Mouse (Mus musculus) cerebellum, adult 8-10 months (tissue): ENCODE data around the gene Isy1.
A peak's percentile ranks its signal among the peaks of the same experiment; 100 is the strongest.

Experiments
- DNase-seq: peaks from one replicate; pipeline ENCODE4 v3.0.0; 2022

The Isy1 gene

DNA sequence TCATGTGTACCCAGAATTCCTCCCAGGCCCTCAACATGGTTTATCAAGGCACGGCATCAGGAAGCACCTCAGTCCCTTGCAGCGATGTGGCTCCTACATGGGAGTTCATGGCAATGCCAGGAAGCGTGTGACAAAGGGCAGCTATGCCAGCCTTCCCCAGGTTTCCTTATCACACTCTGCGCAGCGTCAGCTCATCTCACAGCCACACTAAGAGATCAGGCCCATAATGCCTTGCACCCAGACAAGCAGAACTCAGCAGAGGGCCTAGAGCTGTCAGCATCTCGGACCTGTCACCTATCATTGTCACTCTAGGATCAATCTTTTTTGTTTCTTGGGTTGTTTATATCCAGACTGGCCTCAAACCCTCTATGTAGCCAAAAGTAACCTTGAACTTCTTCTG is 39.0 kb downstream of the Isy1 start:
- DNase-seq: no peak

DNA sequence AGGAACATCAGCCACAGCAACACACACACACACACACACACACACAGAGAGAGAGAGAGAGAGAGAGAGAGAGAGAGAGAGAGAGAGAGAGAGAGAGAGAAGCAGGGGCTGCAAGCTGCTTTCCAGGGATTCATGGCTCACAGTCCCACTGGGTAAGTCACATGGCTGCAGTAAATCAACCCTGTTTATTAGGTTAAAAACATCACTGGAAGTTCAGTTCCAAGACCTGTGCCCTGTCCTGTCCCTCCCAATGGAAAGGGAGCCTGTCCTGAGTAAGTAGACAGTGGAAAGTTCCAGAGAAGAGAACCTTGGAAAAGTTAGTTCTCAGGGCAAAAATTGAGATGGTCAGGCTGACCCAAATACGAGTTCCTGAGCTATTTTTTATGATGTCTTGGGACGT is 41.3 kb downstream of the Isy1 start:
- DNase-seq: no peak

DNA sequence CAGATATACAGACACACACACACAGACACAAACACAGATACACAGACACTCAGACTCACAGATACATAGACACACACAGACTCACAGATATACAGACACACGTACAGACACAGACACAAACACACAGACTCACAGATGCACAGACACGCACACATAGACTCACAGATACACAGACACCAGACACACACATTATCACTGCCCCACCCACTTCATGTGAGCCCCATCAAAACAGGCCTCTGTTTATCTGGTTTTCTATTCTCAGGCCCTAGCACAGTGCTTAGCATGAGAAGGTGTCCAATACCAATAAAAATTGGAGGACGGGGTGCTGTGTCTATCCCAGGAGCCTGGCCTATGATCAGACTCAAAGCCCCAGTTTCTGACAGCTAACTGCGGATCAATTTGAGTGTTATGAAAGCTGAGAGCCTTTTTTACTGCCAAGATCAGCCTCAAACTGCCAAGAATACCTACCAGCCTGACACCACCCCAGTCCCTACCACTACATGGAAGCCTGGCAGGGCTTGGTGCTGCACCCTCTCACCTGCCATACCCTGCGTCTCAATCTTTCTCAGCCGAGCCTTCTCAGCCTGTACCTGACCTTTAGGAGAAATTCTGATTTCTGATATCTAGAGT is 42.2 kb downstream of the Isy1 start:
- DNase-seq: no peak

DNA sequence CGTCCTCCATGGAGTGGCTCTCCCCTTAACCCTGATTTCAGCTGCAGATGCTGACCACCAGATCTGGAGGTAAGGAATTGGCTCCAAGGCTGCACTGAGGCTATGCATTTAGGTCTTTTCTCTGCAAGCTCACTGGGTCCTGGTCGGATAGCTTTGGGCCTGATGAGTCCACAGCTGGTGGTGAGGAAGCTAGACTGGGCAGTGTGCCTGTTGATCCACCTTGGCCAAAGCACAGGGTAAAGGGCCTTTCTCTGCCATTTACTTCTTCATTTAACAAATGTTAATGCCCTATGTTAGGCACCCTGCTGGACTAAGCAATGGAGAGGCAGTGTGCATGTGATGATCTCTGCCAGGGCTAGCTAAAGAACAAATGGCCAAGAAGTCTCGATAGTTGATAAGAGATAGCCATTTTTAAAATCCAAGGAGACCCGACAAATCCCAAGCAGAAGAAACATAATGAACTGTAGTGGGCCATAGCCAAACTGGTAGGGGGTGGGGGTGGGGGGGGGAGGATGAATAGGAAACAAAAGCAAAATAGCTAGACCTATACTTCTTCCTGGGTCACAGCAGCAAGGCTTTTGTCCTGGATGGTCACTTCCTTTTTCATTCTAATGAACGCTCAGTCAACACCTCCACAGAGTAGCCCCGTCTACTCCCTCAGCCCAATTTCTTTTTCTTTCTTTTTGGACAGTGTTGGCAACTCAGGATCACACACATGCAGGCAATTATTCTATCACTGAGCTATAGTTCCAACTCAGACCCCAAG is 43.0 kb downstream of the Isy1 start:
- DNase-seq: peak; percentile 59

DNA sequence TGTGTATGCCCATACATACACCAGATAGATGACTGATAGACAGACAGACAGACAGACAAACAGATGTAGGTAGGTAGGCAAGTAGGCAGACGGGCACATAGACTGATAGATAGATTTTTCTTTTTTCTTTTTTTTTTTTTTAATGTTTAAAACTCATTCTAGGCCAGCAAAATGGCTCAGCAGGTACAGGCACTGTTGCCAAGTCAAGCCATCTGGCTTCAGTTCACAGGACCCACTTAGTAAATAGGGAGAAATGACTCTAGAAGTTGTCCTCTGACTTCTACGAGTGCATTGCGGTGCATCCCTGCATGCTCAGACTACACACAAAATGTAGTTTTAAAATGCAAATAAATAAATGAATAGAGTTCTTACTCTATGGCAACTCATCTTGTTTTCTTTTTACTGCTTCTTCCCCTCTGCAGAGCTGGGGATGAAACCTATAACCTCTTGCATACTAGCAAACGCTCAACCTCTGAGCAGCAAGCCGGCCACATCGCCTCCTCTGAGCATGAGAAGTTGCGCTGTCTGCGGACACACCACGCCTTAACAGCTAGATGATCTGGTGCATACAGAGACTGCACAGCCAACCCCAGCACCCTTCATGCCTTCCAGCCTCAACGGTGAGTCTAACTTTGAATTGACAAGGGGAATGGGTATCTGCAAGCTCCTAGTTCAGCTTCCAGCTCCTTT is 44.6 kb downstream of the Isy1 start:
- DNase-seq: peak; percentile 79

DNA sequence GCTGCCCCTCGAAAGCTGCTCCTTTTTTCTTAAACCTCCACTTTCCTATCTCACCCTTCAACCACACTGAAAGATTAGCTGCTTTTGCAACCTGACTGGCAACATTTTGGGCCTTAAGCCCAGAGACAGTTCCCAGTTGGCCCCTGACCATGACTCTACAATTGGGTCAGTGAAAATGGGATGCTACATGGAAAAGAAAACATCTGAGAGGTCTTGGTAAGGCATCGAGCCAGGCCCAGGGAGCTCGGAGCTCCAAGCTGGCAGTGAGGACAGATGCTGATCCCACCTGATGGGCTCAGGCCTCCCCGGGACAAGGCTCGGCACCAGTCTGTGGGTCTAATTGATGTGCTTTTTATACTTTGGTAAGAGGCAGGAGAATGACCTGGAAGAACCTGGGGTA is 46.8 kb downstream of the Isy1 start:
- no peak for DNase-seq

DNA sequence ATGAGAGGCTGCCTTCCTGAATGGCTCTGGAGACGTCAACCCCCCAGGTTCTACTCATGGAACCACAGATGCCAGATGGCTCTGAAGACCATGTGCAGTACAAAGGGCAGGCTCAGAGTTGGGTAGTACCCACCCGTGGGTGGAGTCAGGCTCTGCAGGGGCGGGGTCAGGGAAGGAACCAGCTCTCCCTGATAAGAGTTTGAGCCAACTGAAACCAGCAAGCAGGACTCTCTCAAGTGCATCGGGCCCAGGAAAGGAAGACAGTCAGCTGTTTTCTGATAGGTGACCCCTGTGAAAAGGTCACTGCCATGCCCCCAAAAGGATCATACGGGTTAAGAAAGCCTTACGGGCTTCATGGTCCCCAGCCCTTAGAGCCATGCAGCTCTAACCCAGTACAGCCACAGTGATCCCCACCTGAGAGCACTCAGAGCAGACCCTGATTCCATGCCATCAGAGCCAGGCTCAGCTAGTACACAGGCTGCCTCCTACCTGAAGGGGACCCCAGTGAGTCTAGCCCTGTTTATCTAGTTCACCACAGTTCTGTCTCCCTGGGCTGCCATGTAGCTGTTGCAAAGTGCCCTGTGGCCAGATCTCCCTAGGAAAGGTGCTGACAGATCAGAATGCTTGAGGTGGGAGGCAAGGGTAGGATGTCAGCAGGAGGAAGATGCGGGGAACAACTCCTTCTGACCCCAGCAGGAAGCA is 47.7 kb downstream of the Isy1 start:
- no peak for DNase-seq

DNA sequence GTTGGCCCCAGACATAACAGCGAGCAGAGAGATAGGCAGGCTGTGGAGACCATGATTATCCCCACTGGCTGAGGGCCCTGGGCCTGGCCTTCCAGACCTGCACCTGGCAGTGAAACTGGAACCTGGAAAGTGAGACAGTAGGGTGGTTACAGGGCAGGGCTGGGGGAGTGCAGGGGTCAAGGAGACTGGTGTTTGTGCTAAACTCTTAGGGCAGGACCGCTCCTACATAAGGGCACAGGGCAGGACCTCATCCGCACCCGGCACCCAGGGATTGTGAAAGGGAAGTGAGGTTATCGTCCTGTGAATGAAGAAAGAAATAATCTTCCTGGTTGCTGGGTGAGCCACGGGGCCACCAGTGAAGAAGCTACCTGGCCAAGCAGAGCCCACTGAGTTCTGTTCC is 48.8 kb downstream of the Isy1 start:
- DNase-seq: no peak

DNA sequence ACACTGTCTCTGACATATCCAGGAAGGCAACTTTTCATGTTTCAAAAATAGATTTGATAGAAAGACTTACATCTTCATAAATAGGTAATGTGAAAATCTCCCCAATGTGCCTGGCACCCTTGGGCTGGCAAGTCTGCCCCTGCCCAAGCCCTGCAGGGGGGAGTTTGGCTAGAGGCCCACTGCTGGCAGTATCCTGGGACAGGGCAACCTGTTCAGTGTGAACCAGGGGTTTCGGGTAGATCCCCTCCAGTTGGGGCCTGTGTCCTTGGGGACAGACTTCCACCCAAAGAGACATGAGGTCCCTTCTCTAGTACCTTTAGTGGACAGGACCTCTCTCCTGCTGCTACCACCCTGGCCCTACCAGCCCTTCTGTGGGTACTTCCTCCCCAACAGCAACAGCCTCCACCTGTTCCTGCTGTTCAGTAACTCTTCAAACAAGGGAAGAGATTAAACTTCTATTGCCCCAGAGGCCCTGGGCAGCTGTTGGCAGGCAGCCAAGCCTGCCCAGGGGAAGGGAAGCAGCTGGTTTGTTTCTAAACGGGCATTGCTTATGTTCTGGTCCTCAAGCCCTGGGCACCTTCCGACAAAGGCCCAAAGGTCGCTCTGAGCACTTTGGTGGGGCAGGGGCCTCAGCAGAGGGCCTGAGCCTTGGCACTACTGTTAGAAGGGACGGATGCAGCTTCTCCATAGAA is 49.6 kb downstream of the Isy1 start:
- no peak for DNase-seq

DNA sequence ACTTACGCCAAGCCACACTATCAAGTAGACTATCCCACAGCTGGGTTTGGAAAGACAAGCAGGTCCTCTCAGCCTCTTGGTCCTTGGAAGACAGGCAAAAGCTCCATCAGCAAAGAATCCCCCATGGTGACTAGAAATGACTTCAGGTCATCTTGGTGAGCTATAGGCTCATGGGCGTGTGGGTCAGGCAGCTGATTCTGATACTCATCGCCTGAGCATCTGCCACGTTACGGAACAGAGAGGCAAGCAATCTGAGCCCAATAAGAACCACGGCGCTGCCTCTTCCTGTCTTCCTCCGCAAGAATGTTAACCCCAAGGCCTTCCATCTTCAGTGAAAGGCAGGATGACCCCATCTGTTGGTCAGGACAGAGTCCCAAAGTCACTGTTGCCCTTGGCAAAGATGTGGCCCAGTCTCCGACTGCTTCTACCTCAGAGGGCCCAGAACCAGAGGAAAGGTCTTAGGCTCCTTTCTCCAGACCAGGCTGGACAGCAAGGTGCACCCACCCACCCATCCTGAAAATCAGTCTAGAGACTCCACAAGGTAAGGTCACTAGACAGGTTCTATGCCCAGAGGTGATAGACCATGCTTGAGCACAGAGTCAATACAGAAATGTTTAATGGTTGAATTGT is 50.2 kb downstream of the Isy1 start:
- no peak for DNase-seq

DNA sequence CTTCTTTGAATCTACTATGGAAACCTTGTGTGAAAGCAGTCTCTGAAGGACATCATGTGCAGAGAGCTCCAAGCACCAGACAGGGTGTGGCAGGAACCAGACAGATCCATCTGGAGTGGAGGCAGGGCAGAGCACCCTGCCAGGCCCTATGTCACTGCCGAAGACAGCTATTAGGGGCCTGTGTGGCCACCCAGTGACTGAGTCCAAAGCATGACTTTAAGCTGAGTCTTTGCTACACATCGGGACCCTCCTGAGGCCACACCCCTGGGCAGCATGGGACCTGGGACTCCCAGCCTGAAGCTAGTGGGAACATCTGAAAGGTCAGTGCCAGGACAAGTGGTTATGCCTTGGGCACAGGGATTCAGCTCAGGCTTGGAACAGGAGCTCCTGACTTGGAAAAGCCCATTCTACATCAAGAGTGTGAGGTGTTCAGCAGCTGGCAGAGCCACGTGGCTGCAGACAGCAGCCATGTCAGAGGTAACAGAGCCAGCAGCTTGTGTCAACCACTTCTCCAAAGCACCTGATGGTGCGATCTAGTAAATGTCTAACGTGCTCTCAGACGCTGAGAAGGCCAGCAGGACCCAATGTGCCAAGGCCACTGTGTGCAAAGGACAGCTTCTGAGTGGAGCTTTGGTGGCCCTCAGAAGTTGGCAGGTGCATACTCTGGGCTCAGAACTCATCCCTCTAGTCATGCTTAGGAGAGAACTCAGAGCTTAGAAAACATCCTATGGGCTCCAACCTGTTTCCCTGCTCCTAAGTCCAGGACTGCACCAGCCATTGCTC is 51.3 kb downstream of the Isy1 start:
- no peak for DNase-seq

DNA sequence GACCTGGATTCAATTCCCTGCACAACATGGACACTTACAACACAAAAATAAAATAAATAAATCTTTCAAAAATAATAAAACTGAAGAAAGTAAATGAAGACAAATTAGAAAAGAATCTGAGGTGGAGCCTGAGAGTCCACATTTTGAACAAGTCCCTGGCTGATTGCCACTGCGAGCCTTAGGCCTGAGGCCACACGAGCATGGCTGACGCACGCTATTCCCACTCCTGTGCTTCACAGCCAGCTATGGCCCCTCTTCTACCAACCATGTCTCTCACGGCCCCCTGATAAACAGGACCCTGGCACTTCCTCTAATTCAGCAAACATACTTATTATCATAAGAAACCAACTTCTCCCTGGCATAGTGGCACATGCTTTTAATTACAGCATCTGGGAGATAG is 52.0 kb downstream of the Isy1 start:
- DNase-seq: no peak

DNA sequence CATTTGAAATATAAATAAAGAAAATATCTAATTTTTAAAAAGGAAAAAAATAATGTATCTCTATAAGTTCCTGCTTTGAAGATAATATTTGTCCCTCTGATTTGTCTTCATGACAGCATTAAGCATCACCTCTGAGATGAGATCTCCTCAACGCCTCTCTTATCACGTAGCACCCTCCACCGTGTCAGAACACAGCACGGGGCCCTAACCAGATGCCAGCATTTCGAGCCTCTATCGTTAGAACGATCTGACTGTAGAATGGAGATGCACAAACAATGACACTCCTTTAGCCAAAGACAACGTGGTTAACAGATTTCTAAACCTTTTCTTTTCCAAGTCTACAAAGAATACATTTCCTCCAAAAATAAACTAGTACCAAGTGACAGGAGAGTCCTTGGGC is 54.6 kb downstream of the Isy1 start:
- no peak for DNase-seq

DNA sequence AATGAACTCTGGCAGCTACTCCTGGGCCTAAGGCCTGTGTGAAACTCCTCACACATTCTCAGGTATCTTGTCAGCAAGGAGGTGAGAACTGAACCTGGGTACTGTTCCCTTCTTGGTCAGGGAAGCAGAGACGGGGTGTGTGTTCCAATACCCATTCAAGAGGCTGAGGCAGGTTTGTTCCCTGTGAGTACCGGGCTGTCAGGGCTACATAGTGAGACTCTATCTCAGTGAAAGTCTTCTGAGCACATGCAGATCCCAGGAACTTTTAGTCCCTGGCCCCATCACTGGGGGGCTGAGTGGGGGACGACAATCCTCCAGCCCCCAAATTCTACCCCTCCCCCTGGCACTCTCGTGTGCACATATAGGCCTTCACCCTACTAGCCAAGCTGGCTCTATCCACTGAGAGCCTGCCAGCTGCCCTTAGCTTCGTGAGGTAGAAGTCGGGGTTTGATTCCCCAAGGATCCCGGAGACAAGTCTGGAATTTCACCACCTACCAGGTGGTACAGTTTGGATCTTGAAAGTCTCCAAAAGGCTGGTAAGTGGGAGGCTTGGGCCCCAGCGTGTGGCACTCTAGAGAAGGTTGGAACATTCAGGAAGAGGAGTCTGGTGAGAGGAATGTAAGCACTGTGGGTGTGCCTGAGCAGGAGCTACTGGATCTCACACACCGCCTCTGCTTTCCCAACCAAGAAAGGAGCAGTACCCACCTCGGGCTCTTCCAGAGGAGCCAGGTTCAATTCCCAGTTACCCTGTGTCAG is 57.9 kb downstream of the Isy1 start:
- no peak for DNase-seq

DNA sequence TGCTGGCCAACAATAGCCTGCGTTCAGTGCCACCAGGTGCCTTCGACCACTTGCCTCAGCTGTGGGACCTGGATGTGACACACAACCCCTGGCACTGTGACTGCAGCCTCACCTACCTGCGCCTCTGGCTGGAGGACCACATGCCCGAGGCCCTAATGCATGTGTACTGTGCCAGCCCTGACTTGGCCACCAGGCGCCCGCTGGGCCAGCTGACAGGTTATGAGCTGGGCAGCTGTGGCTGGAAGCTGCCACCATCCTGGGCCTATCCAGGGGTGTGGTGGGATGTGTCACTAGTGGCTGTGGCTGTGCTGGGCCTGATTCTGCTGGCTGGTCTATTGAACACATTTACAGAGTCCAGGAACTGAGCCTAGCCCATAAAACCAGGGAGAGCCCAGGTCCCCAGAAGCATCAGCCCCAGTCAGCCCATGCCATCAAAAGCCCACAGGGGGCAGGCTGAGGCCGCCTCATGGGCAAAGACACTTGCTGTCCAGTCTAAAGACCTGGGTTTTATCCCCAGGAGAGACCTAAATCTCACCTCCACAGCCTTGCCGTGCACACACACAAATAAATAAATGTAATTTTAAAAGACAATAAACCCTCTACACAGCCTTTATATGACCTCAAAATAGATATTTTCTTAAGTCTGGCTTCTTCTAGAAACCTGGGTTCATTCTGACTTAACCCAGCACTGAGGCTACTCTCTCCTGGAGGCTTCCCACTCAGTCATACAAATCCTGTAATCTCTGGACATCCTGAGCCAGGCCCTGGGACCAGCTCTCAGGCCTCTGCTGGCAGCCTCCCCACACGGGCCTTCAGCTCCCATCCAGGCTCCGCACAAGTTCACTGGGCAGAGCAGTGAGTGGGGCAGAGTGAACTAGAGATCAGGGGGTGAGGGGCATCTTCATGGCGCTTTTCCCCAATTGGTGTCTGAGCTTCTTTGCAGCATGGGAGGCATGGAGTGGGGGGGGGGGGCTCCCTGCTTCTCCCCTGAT is 59.1 kb downstream of the Isy1 start:
- DNase-seq: no peak

DNA sequence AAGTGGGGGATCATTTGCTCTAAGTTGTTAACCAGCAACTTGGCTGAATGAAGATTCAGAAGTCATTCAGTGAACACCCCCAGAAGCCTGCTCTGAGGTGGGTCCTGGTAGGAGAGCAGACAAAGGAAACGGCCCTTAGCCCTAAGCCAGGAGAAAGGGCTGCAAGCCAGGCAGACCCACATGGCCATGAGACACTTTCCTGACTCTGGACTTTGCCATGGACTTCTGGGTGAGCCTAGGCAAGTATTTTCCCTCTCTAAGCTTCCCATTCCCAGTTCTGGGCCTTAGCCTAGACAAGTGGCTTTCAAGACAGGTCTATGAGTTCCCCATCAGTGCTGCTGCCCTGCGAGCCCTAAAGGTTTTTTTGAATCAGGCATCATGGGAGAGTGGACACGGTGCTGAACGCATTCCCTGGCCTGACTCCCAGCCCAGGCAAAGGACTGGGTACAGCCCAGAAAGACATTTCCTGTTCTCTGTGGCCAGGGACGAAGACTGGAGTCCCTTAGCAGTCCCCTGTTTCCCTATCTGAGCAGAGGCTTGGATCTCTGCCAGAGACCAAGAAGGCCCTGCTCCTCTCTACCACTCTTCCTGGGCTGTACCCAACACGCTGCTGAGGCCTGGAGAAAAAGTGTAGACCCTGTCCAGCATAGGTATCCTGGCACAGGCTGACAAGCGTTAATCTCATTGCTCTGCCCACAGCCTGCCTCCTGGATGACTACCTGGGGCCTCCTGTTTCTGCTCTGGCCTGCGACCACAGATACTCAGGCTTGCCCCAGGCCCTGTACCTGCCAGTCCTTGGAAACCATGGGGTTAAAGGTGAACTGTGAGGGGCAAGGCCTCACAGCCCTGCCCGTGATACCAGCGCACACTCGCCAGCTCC is 60.1 kb downstream of the Isy1 start:
- DNase-seq: no peak

DNA sequence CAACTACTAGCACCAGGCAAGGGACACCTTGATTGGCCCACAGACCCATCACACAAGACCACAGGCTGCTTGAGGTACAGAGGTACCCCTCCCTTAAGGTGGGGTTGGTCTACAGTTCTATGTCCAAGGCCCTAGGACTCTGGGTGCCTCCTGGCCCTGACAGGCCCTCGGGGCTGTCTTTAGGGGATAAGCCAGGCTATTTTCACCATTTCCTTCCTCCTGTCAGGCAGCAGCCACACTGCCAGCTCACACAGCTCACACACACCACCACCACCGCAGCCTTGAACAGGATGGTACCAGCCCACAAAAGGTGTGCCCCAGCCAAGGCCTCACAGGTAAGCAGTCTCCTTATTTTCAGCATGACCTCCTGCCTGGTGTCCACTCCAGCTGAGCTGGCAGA is 60.8 kb downstream of the Isy1 start, which contains the start of gene Gp9:
Gene Gp9 (plus strand): TSS at position 231 of the 400 bp plus-strand sequence.
- no peak for DNase-seq

DNA sequence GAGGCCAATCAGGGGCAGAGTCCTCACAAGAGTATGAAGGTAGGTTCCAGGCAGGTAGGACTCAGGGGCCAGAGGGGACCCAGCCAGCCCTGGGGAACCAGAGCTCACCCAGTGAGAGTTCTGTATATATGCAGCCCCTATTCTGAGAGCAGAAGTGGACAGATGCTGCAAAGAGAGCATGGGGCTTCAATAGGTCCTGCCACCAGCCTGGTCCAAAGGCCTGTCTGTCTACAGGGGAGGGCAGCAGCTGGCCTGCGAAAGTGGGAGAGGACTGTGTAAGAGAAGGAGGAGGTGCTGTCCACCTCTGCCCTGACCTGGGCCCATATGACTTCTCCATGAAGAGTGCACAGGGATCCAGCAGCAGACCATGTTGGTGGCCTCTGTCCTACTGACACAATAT is 61.9 kb downstream of the Isy1 start:
- DNase-seq: no peak
